Mouse (Mus musculus): ENCODE data around the gene Gnaq.

GRCm38 (mm10) chr19:16315525-16315924 lies 182.9 kb downstream of the Gnaq start:
- no peak for TF ChIP-seq CHD2 (IDR thresholded peaks at IDR 0.05; ENCODE audit: low read depth, low read length)
- TF ChIP-seq MAFK (IDR thresholded peaks at IDR 0.05; ENCODE audit: insufficient read depth, low read depth, low read length) = no peak
- TF ChIP-seq ZC3H11A (IDR thresholded peaks at IDR 0.05; ENCODE audit: borderline replicate concordance, low read depth, low read length) = no peak
- no peak for TF ChIP-seq HCFC1 (IDR thresholded peaks at IDR 0.05; ENCODE audit: borderline replicate concordance, insufficient read depth, low read length)

Measured in ES-E14 (cell line).